Mouse (Mus musculus): ENCODE measurements around the gene Col15a1.

Gene Col15a1

GRCm38 (mm10) chr4:47230498-47230897 lies 22.5 kb downstream of the Col15a1 start:
- DNase-seq (ENCODE audit: low read depth), result no peak

- DNase-seq (ENCODE audit: low read depth), result no peak
Measured at GRCm38 (mm10) chr4:47231322-47231721, 23.4 kb downstream of the Col15a1 start.

- no peak for DNase-seq (ENCODE audit: low read depth)
Measured at GRCm38 (mm10) chr4:47233192-47233835, 25.4 kb downstream of the Col15a1 start.

GRCm38 (mm10) chr4:47234667-47235267 lies 26.8 kb downstream of the Col15a1 start:
- DNase-seq (ENCODE audit: low read depth), result peak; percentile 30

GRCm38 (mm10) chr4:47235312-47235711 lies 27.4 kb downstream of the Col15a1 start:
- no peak for DNase-seq (ENCODE audit: low read depth)

GRCm38 (mm10) chr4:47236104-47236503 lies 28.1 kb downstream of the Col15a1 start:
- no peak for DNase-seq (ENCODE audit: low read depth)

GRCm38 (mm10) chr4:47237220-47237619 lies 29.3 kb downstream of the Col15a1 start:
- DNase-seq (ENCODE audit: low read depth), result no peak

- DNase-seq (ENCODE audit: low read depth), result no peak
Measured at GRCm38 (mm10) chr4:47239114-47239513, 31.2 kb downstream of the Col15a1 start.

- no peak for DNase-seq (ENCODE audit: low read depth)
Measured at GRCm38 (mm10) chr4:47240901-47241300, 32.9 kb downstream of the Col15a1 start.

- no peak for DNase-seq (ENCODE audit: low read depth)
Measured at GRCm38 (mm10) chr4:47242127-47242526, 34.2 kb downstream of the Col15a1 start.

- DNase-seq (ENCODE audit: low read depth), result no peak
Measured at GRCm38 (mm10) chr4:47244651-47245050, 36.7 kb downstream of the Col15a1 start.

- DNase-seq (ENCODE audit: low read depth), result no peak
Measured at GRCm38 (mm10) chr4:47245621-47246020, 37.7 kb downstream of the Col15a1 start.

- DNase-seq (ENCODE audit: low read depth), result peak; percentile 28
Measured at GRCm38 (mm10) chr4:47246811-47247210, 38.9 kb downstream of the Col15a1 start.

- no peak for DNase-seq (ENCODE audit: low read depth)
Measured at GRCm38 (mm10) chr4:47247574-47247973, 39.6 kb downstream of the Col15a1 start.

GRCm38 (mm10) chr4:47249193-47249592 lies 41.2 kb downstream of the Col15a1 start:
- DNase-seq (ENCODE audit: low read depth), result no peak

GRCm38 (mm10) chr4:47251069-47251468 lies 43.1 kb downstream of the Col15a1 start:
- DNase-seq (ENCODE audit: low read depth), result peak; percentile 88

GRCm38 (mm10) chr4:47251693-47252435 lies 43.9 kb downstream of the Col15a1 start:
- DNase-seq (ENCODE audit: low read depth), result no peak

- DNase-seq (ENCODE audit: low read depth), result no peak
Measured at GRCm38 (mm10) chr4:47252627-47253026, 44.7 kb downstream of the Col15a1 start.

- DNase-seq (ENCODE audit: low read depth), result peak; percentile 44
Measured at GRCm38 (mm10) chr4:47255641-47256040, 47.7 kb downstream of the Col15a1 start.

GRCm38 (mm10) chr4:47258201-47258600 lies 50.2 kb downstream of the Col15a1 start:
- DNase-seq (ENCODE audit: low read depth), result no peak

- DNase-seq (ENCODE audit: low read depth), result no peak
Measured at GRCm38 (mm10) chr4:47261049-47261448, 53.1 kb downstream of the Col15a1 start.

GRCm38 (mm10) chr4:47261919-47262318 lies 54.0 kb downstream of the Col15a1 start:
- DNase-seq (ENCODE audit: low read depth), result no peak

GRCm38 (mm10) chr4:47265555-47265954 lies 57.6 kb downstream of the Col15a1 start:
- no peak for DNase-seq (ENCODE audit: low read depth)
